Mouse (Mus musculus) lung, adult 18-20 months (tissue): Measurements from ENCODE around the gene Itgb7.
A peak's percentile ranks its signal among the peaks of the same experiment; 100 is the strongest.

Experiments used
- DNase-seq, 2 experiments: peaks; one replicate each; pipeline ENCODE4 v3.0.0; 2022; ENCODE audit warnings: mixed read lengths in 2 of 2

Gene Itgb7

GRCm38 (mm10) chr15:102192820-102193386 lies 38.8 kb downstream of the Itgb7 start:
- no peak for DNase-seq

GRCm38 (mm10) chr15:102192271-102192812 lies 39.4 kb downstream of the Itgb7 start:
- DNase-seq: no peak

- DNase-seq: no peak
Observed at GRCm38 (mm10) chr15:102191699-102192098, 40.0 kb downstream of the Itgb7 start.

GRCm38 (mm10) chr15:102188883-102189282 lies 42.9 kb downstream of the Itgb7 start:
- no peak for DNase-seq

- DNase-seq: peak; percentile 45 to 62
Observed at GRCm38 (mm10) chr15:102188096-102188495, 43.6 kb downstream of the Itgb7 start.

- no peak for DNase-seq
Observed at GRCm38 (mm10) chr15:102186239-102186638, 45.5 kb downstream of the Itgb7 start.

GRCm38 (mm10) chr15:102183076-102183475 lies 48.7 kb downstream of the Itgb7 start:
- DNase-seq: no peak

- DNase-seq: no peak
Observed at GRCm38 (mm10) chr15:102179924-102180323, 51.8 kb downstream of the Itgb7 start.

- no peak for DNase-seq
Observed at GRCm38 (mm10) chr15:102179106-102179505, 52.6 kb downstream of the Itgb7 start.

- peak; percentile 80 to 83 for DNase-seq
Observed at GRCm38 (mm10) chr15:102178279-102178678, 53.5 kb downstream of the Itgb7 start.

- no peak for DNase-seq
Observed at GRCm38 (mm10) chr15:102177417-102177816, 54.3 kb downstream of the Itgb7 start.

GRCm38 (mm10) chr15:102176571-102177316 lies 55.0 kb downstream of the Itgb7 start:
- DNase-seq: no peak

GRCm38 (mm10) chr15:102175736-102176319 lies 55.9 kb downstream of the Itgb7 start:
- DNase-seq: peak; percentile 38 to 57

GRCm38 (mm10) chr15:102173581-102173980 lies 58.2 kb downstream of the Itgb7 start:
- DNase-seq: no peak

GRCm38 (mm10) chr15:102169064-102169463 lies 62.7 kb downstream of the Itgb7 start:
- no peak for DNase-seq

GRCm38 (mm10) chr15:102167620-102168021 lies 64.1 kb downstream of the Itgb7 start:
- DNase-seq: peak; percentile 55 to 72
